Mouse (Mus musculus): ENCODE results near the gene Panx3. TPM values are rescaled to one million over a fixed set of nuclear protein-coding genes. Genes with fewer than 3 reads are reported as not detected.
A peak's percentile ranks its signal among the peaks of the same experiment; 100 is the strongest.

The Panx3 gene
- polyA plus RNA-seq (2014; fragmentation: Nextera tagmentation; extraction: Ambion mirVana) = 39.9 and 57.4 TPM in 2 replicates

DNA sequence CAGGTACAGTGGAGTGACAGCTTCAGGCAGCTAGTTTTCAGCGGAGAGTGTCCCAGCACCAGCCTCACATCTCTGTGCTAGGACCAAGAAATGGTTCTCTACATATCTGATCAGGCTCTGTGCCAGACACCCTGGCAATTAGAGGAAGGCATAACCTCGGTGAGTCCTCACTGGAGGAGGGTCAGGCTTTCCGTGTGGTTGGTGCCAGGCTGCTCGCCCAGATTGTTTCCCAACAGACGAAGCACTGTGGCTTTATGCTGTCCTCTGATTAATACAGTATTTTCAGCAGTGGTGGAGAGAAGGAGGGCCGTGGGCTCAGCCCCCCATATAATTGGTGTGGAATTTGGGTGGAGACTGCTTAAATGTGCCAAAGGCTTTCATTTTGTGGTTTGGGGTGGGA lies at the start of gene Panx3:
Gene Panx3, minus strand, starts transcription at position 121 of the 400 bp plus-strand sequence.
- DNase-seq (ENCODE audit: low spot score) (peak; percentile 77), ATAC-seq (ENCODE audit: low read depth) (peak; percentile 88)
- peak within 1 kb of the TSS; percentile 31 for H3K4me2 ChIP-seq (ENCODE audit: low read depth, low read length)
- H3K4me3 ChIP-seq (ENCODE audit: low read depth, low read length) = peak within 1 kb of the TSS; percentile 5
- H3K9ac ChIP-seq (ENCODE audit: low read depth, low read length) = 0 out of 2 replicates have a peak within 1 kb of the TSS, but pooled peaks have one; percentile 5
- 50% methylated on average over 6 of the region's 6 CpGs for WGBS
- H3K9me3 ChIP-seq (ENCODE audit: control insufficient read depth, low read length) = no peaks in the 10 kb centered on the region
- H3K27ac ChIP-seq (replicated peaks; ENCODE audit: low read depth, low read length) = peak within 1 kb of the TSS; percentile 75
- no peaks in the 10 kb centered on the region for H3K27me3 ChIP-seq (replicated peaks; ENCODE audit: control insufficient read depth, insufficient read depth, low read length)
- H3K4me1 ChIP-seq (ENCODE audit: control insufficient read depth, insufficient read depth, low read length) = peaks cover 8% of the 10 kb centered on the region; the same call in 1 of the 2 replicates
- no peaks in the 10 kb centered on the region for H3K36me3 ChIP-seq (ENCODE audit: control insufficient read depth, insufficient read depth, low read length)

DNA sequence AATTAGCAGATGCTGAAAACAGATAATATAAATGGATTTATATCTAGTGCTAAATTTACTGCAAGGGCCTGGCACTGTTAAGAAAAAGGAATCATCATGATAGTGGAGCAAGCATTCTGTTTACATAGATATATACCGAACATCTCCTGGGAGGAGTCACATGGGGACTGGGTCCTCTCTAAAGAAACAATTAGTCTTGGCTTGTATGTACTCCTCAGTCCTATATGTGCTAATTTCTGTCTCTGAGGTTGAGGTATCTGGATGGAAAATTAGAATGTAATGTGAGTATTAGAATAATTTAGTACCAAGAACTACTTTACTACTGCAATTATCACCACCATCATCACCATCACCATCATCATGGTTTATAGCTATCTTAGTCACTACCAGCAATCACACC lies 47.1 kb upstream of the Panx3 start, which contains the start of gene Olfr160:
Gene Olfr160, minus strand, starts transcription at position 101 of the 400 bp plus-strand sequence.
- ATAC-seq (ENCODE audit: low read depth) = no peak
- Histone ChIP-seq H3K27me3 (replicated peaks; ENCODE audit: control insufficient read depth, insufficient read depth, low read length) (no peaks in the 10 kb centered on the region), H3K4me3 (ENCODE audit: low read depth, low read length) (no peak within 1 kb of the TSS), H3K27ac (replicated peaks; ENCODE audit: low read depth, low read length) (no peak within 1 kb of the TSS), H3K9me3 (ENCODE audit: control insufficient read depth, low read length) (no peaks in the 10 kb centered on the region), H3K36me3 (ENCODE audit: control insufficient read depth, insufficient read depth, low read length) (no peaks in the 10 kb centered on the region), H3K4me2 (ENCODE audit: low read depth, low read length) (no peak within 1 kb of the TSS), H3K4me1 (ENCODE audit: control insufficient read depth, insufficient read depth, low read length) (no peaks in the 10 kb centered on the region), H3K9ac (ENCODE audit: low read depth, low read length) (no peak within 1 kb of the TSS)
- no peak for DNase-seq (ENCODE audit: low spot score)
- WGBS = 86% methylated on average over 1 of the region's 1 CpGs

DNA sequence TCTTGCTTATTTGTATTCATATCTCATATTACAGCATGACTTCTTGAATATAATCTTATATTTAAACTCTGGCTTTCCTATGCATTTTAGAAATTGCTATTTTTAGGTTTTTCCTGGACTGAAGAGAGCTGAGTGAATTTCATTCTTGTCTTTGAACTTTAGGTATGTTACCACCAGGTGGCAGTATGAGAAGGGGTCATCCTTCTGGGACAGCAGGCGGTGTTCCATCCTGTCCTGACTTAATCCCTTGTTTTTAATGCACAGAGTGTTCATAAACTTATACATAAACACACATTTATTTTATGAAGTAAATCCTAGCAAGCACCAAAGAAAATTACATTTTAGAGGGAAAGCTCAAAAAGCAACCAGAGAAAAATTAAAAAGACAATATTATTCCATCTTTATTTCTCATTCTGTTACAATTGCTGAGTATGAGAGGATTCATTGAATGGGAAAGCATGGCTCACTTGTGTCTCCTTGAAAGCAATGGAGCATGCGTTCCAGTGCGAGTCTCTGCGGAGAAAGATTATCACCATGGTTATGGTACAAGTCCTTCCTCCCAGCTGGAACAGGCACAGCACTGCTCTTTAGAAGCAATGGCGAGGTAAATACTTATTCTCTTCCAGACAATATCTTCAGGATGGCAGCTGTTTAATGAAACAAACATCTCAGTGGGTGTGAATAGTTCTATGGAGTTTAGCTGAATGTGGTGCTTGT lies 21.1 kb upstream of the Panx3 start:
- H3K36me3 ChIP-seq (ENCODE audit: control insufficient read depth, insufficient read depth, low read length) = no peaks in the 10 kb centered on the region
- DNase-seq (ENCODE audit: low spot score) (peak; percentile 41), ATAC-seq (ENCODE audit: low read depth) (no peak)
- H3K4me3 ChIP-seq (ENCODE audit: low read depth, low read length) = no peak overlapping the region
- WGBS = 54% methylated on average over 5 of the region's 5 CpGs
- H3K9me3 ChIP-seq (ENCODE audit: control insufficient read depth, low read length) = no peaks in the 10 kb centered on the region
- no peaks in the 10 kb centered on the region for H3K4me1 ChIP-seq (ENCODE audit: control insufficient read depth, insufficient read depth, low read length)
- no peak overlapping the region for H3K4me2 ChIP-seq (ENCODE audit: low read depth, low read length)
- no peak overlapping the region for H3K27ac ChIP-seq (replicated peaks; ENCODE audit: low read depth, low read length)
- H3K27me3 ChIP-seq (replicated peaks; ENCODE audit: control insufficient read depth, insufficient read depth, low read length) = no peaks in the 10 kb centered on the region
- H3K9ac ChIP-seq (ENCODE audit: low read depth, low read length) = no peak overlapping the region

DNA sequence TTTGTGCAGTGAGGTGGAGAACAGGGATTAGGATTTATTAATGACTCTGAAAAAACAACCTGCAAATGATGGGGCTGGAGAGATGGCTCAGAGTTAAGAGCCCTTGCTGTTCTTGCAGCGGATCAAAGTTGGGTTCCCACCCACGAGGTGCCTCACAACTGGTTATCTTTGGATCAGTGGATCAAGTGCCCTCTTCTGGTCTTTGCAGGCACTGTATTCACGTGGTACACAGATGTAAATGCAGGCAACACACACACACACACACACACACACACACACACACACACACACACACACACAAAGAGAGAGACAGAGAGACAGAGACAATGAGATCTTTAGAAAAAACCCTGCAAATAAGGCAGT lies 18.9 kb upstream of the Panx3 start:
- no peak overlapping the region for H3K9ac ChIP-seq (ENCODE audit: low read depth, low read length)
- 40% methylated on average over 3 of the region's 3 CpGs for whole genome bisulfite sequencing
- no peak overlapping the region for H3K27ac ChIP-seq (replicated peaks; ENCODE audit: low read depth, low read length)
- H3K36me3 ChIP-seq (ENCODE audit: control insufficient read depth, insufficient read depth, low read length) = no peaks in the 10 kb centered on the region
- H3K4me2 ChIP-seq (ENCODE audit: low read depth, low read length) = no peak overlapping the region
- DNase-seq (ENCODE audit: low spot score) (no peak), ATAC-seq (ENCODE audit: low read depth) (0 out of 2 replicates have a peak, but pooled peaks have one; percentile 26)
- H3K27me3 ChIP-seq (replicated peaks; ENCODE audit: control insufficient read depth, insufficient read depth, low read length) = no peaks in the 10 kb centered on the region
- H3K9me3 ChIP-seq (ENCODE audit: control insufficient read depth, low read length) = no peaks in the 10 kb centered on the region
- H3K4me1 ChIP-seq (ENCODE audit: control insufficient read depth, insufficient read depth, low read length) = no peaks in the 10 kb centered on the region
- no peak overlapping the region for H3K4me3 ChIP-seq (ENCODE audit: low read depth, low read length)

DNA sequence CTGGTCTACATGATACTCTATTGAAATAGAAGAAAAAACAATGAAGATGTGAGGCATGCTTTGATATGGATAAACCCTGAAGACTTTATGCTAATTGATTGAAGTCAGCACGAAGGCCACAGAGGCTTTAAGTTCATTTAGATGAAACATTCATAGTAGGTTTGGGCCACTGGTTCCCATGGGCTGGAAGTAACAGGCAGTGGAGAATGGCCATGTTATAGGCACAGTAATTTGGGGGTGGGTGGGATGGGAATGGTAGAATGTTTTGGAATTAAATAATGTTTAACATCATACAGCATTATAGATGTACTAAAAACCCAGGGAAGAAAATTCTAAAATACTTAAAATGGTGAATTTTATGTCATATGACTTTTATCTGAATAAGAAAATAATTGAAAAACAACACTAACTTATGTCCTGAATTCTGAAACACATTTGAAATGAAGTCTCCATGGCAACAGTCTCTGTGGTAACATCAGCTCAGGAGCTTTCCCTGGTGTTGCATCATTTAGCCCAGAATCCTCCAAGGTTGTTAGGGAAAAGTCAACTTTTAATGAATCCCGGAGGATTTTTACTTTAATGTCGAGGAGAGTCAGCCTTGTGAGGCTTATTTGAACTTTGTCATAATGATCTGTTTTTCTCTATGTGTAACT lies 18.4 kb upstream of the Panx3 start:
- Histone ChIP-seq H3K4me3 (ENCODE audit: low read depth, low read length) (no peak overlapping the region), H3K27me3 (replicated peaks; ENCODE audit: control insufficient read depth, insufficient read depth, low read length) (no peaks in the 10 kb centered on the region), H3K27ac (replicated peaks; ENCODE audit: low read depth, low read length) (no peak overlapping the region), H3K36me3 (ENCODE audit: control insufficient read depth, insufficient read depth, low read length) (no peaks in the 10 kb centered on the region), H3K9ac (ENCODE audit: low read depth, low read length) (no peak overlapping the region), H3K4me1 (ENCODE audit: control insufficient read depth, insufficient read depth, low read length) (no peaks in the 10 kb centered on the region), H3K4me2 (ENCODE audit: low read depth, low read length) (no peak overlapping the region), H3K9me3 (ENCODE audit: control insufficient read depth, low read length) (no peaks in the 10 kb centered on the region)
- DNase-seq (ENCODE audit: low spot score) (peak; percentile 20), ATAC-seq (ENCODE audit: low read depth) (0 out of 2 replicates have a peak, but pooled peaks have one; percentile 9)
- 70% methylated on average over 3 of the region's 3 CpGs for WGBS

DNA sequence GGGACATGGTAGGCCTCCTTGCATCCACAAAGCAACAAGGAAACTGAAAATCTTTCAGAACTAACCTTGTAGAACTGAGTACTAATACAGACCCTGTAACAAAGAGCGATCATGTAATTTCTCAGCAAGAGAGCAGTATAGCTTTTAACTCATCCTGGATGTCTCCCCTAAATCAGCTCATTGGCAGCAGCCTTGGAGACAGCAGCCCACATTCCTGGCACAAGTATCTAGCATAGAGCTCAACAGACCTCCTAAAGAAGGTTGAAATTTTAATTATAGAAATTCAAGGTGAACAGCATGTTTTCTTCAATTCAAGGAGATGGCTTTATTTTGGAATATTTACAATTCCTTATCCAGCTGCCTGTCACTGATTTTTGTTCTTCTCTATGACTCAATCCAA lies 12.1 kb upstream of the Panx3 start:
- no peak for DNase-seq (ENCODE audit: low spot score)
- Histone ChIP-seq H3K4me1 (ENCODE audit: control insufficient read depth, insufficient read depth, low read length) (no peaks in the 10 kb centered on the region), H3K4me3 (ENCODE audit: low read depth, low read length) (no peak overlapping the region), H3K36me3 (ENCODE audit: control insufficient read depth, insufficient read depth, low read length) (no peaks in the 10 kb centered on the region), H3K27ac (replicated peaks; ENCODE audit: low read depth, low read length) (no peak overlapping the region), H3K27me3 (replicated peaks; ENCODE audit: control insufficient read depth, insufficient read depth, low read length) (no peaks in the 10 kb centered on the region), H3K9ac (ENCODE audit: low read depth, low read length) (no peak overlapping the region), H3K9me3 (ENCODE audit: control insufficient read depth, low read length) (no peaks in the 10 kb centered on the region), H3K4me2 (ENCODE audit: low read depth, low read length) (no peak overlapping the region)
- 100% methylated on average over 1 of the region's 1 CpGs for WGBS
- no peak for ATAC-seq (ENCODE audit: low read depth)

DNA sequence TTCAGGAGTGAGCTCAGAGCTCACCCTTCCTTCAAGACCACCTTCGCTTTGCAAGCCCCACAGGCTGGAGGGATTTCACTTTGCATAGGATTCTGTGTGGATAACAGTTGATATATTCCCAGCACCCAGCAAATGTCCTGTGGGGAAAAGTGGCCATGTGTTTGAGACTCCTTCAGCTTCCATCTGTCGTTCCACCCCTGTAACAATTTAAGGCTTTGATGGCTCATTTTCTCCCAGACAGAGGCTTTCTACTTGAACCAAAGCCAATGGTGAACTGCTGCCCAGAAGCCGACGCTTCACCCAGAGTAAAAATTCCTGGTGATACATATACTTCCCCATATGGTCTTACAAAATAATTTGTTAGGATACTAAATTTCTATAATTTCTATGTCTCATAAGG lies 6.3 kb upstream of the Panx3 start:
- Histone ChIP-seq H3K4me2 (ENCODE audit: low read depth, low read length) (no peak overlapping the region), H3K36me3 (ENCODE audit: control insufficient read depth, insufficient read depth, low read length) (no peaks in the 10 kb centered on the region), H3K4me3 (ENCODE audit: low read depth, low read length) (no peak overlapping the region), H3K9ac (ENCODE audit: low read depth, low read length) (no peak overlapping the region), H3K27me3 (replicated peaks; ENCODE audit: control insufficient read depth, insufficient read depth, low read length) (no peaks in the 10 kb centered on the region), H3K9me3 (ENCODE audit: control insufficient read depth, low read length) (no peaks in the 10 kb centered on the region), H3K4me1 (ENCODE audit: control insufficient read depth, insufficient read depth, low read length) (no peaks in the 10 kb centered on the region; the same call in 1 of the 2 replicates), H3K27ac (replicated peaks; ENCODE audit: low read depth, low read length) (no peak overlapping the region)
- ATAC-seq (ENCODE audit: low read depth) (no peak), DNase-seq (ENCODE audit: low spot score) (no peak)
- 62% methylated on average over 4 of the region's 4 CpGs for WGBS

DNA sequence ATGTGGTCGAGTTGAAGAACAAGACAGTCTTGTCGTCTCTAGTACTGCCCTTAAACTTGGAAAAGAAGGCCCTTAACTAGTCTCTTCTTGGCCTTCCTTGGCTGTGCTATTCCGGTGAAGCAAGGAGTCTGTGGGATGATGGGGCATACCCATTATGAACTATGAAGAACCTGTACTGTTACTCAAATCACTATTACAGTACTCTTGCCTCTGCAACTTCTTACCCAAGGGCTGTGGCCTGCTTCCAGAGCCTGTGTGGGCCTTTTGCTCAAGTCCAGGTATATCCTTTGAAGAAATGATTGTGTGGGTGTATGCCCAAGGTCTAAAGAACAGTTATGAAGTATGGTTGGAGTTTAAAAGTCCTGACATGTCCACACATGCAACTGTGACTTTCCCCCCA lies 1.2 kb upstream of the Panx3 start:
- no peak for ATAC-seq (ENCODE audit: low read depth)
- H3K4me3 ChIP-seq (ENCODE audit: low read depth, low read length) = no peak overlapping the region
- no peaks in the 10 kb centered on the region for H3K36me3 ChIP-seq (ENCODE audit: control insufficient read depth, insufficient read depth, low read length)
- peaks cover 8% of the 10 kb centered on the region; the same call in 1 of the 2 replicates for H3K4me1 ChIP-seq (ENCODE audit: control insufficient read depth, insufficient read depth, low read length)
- DNase-seq (ENCODE audit: low spot score) = no peak
- 90% methylated on average over 3 of the region's 3 CpGs for WGBS
- no peaks in the 10 kb centered on the region for H3K27me3 ChIP-seq (replicated peaks; ENCODE audit: control insufficient read depth, insufficient read depth, low read length)
- H3K27ac ChIP-seq (replicated peaks; ENCODE audit: low read depth, low read length) = peak overlapping the region; percentile 75
- H3K4me2 ChIP-seq (ENCODE audit: low read depth, low read length) = no peak overlapping the region
- H3K9ac ChIP-seq (ENCODE audit: low read depth, low read length) = no peak overlapping the region
- no peaks in the 10 kb centered on the region for H3K9me3 ChIP-seq (ENCODE audit: control insufficient read depth, low read length)

Data from embryonic facial prominence, embryonic 14.5 days (tissue).